Mouse (Mus musculus) cerebellum, adult 2 months (tissue): Measurements from ENCODE around the gene Msx1.

Source experiments
- CTCF ChIP-seq: fragments of 200-500 bp; IDR thresholded peaks from 2 replicates; pipeline ENCODE4 v1.5.1; 2011; ENCODE audit warnings: low read depth, mild to moderate bottlenecking, control low read depth, low read length, moderate library complexity, borderline replicate concordance; ENCODE audit not compliant: insufficient read depth
- POLR2A ChIP-seq: fragments of 200-500 bp; IDR thresholded peaks from 2 replicates; pipeline ENCODE4 v1.6.1; 2011; ENCODE audit warnings: low read length, control low read depth, borderline replicate concordance; ENCODE audit not compliant: insufficient read depth

DNA sequence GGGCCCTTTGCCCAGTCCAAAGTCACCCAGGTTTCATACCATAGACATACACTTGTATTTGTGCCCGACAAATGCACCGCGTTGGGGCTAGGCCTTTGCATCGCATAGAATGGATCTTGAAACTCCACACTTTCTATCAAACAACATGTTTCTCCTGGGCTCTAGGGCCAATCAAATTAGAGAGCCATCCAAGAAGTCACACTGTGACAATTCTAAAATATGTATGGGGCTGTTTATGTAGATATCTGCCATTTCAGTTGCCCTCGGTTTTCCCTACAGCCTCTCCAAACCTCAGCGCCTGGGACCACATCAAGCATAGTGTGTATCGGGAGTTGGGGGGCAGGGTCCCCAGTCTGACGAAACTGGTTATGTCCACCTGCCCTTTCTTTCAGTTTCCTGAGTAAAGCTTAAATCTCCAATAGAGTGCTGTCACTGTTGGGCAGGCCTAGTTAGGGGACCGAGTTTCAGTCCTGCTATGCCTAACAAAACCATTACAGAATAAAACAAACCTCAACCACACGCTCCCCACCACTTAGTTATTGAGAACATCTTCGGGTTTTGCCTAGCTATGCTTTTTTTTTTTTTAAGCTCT, 2.2 kb downstream of the Msx1 start:
- no peak for TF ChIP-seq POLR2A
- no peak for TF ChIP-seq CTCF
